Mouse (Mus musculus): Measurements from ENCODE around the gene Tapbpl. TPM values are rescaled to one million over a fixed set of nuclear protein-coding genes. Genes with fewer than 3 reads are reported as not detected.

Gene Tapbpl
- total RNA-seq, 1 experiment = 4.2 TPM

GRCm38 (mm10) chr6:125192016-125192714, 39.5 kb downstream of the Tapbpl start:
- peak overlapping the region; percentile 100 for H3K27ac ChIP-seq (ENCODE audit: insufficient read depth, low read depth, low read length, poor library complexity, severe bottlenecking)
- DNase-seq (ENCODE audit: low read depth, low spot score) = peak; percentile 92
- H3K9me3 ChIP-seq (ENCODE audit: control insufficient read depth, insufficient read depth, low read depth, low read length) = no peaks in the 10 kb centered on the region
- in situ Hi-C loops (cut with MboI; ENCODE audit: low sequenced_read_pairs in 2 of 2, unreplicated experiment in 2 of 2) = no loop called here
- peak overlapping the region; percentile 97 to 99 for H3K4me3 ChIP-seq (ENCODE audit: insufficient read depth in 1 of 2, low read depth in 1 of 2, low read length in 2 of 2, poor library complexity in 1 of 2, severe bottlenecking in 1 of 2)
- TF ChIP-seq CHD2 (IDR thresholded peaks at IDR 0.05; ENCODE audit: low read depth, low read length) (no peak), ZC3H11A (IDR thresholded peaks at IDR 0.05; ENCODE audit: borderline replicate concordance, low read depth, low read length) (no peak), MAFK (IDR thresholded peaks at IDR 0.05; ENCODE audit: insufficient read depth, low read depth, low read length) (no peak), ZNF384 (IDR thresholded peaks at IDR 0.05; ENCODE audit: low read depth, low read length) (no peak)
- peaks cover 4 to 5% of the 10 kb centered on the region in 2 experiments; a peak in 2 of 4 replicates for H3K4me1 ChIP-seq (ENCODE audit: control insufficient read depth in 2 of 2, insufficient read depth in 2 of 2, low read length in 2 of 2, poor library complexity in 1 of 2)
- H3K9ac ChIP-seq (ENCODE audit: insufficient read depth, low read depth, low read length, poor library complexity, severe bottlenecking) = peak overlapping the region; percentile 100
- H3K36me3 ChIP-seq (ENCODE audit: control insufficient read depth, insufficient read depth, low read length, poor library complexity, severe bottlenecking) = peaks cover 20% of the 10 kb centered on the region

- peak within 1 kb of the TSS; percentile 100 for H3K27ac ChIP-seq (ENCODE audit: insufficient read depth, low read depth, low read length, poor library complexity, severe bottlenecking)
- peaks cover 1 to 2% of the 10 kb centered on the region in 2 experiments; a peak in 2 of 4 replicates for H3K4me1 ChIP-seq (ENCODE audit: control insufficient read depth in 2 of 2, insufficient read depth in 2 of 2, low read length in 2 of 2, poor library complexity in 1 of 2)
- TF ChIP-seq CHD2 (IDR thresholded peaks at IDR 0.05; ENCODE audit: low read depth, low read length) (peak; percentile 77; the same call in 1 of the 2 replicates), ZC3H11A (IDR thresholded peaks at IDR 0.05; ENCODE audit: borderline replicate concordance, low read depth, low read length) (no peak), ZNF384 (IDR thresholded peaks at IDR 0.05; ENCODE audit: low read depth, low read length) (no peak), HCFC1 (IDR thresholded peaks at IDR 0.05; ENCODE audit: borderline replicate concordance, insufficient read depth, low read length) (peak; percentile 46; the same call in 1 of the 2 replicates), MAFK (IDR thresholded peaks at IDR 0.05; ENCODE audit: insufficient read depth, low read depth, low read length) (no peak)
- no peaks in the 10 kb centered on the region for H3K9me3 ChIP-seq (ENCODE audit: control insufficient read depth, insufficient read depth, low read depth, low read length)
- DNase-seq (ENCODE audit: low read depth, low spot score) = peak; percentile 95
- H3K36me3 ChIP-seq (ENCODE audit: control insufficient read depth, insufficient read depth, low read length, poor library complexity, severe bottlenecking) = peaks cover 21% of the 10 kb centered on the region
- in situ Hi-C loops (cut with MboI; ENCODE audit: low sequenced_read_pairs in 2 of 2, unreplicated experiment in 2 of 2) = no loop called here
- peak within 1 kb of the TSS; percentile 97 to 99 for H3K4me3 ChIP-seq (ENCODE audit: insufficient read depth in 1 of 2, low read depth in 1 of 2, low read length in 2 of 2, poor library complexity in 1 of 2, severe bottlenecking in 1 of 2)
- peak within 1 kb of the TSS; percentile 100 for H3K9ac ChIP-seq (ENCODE audit: insufficient read depth, low read depth, low read length, poor library complexity, severe bottlenecking)
Observed at GRCm38 (mm10) chr6:125191332-125192015, 40.2 kb downstream of the Tapbpl start, which contains the start of the genes Ncapd2 and Mrpl51. Gene Ncapd2, minus strand, starts transcription at chr6:125191701. Gene Mrpl51, plus strand, starts transcription at chr6:125191801.

GRCm38 (mm10) chr6:125190816-125191215, 40.8 kb downstream of the Tapbpl start:
- H3K4me1 ChIP-seq (ENCODE audit: control insufficient read depth in 2 of 2, insufficient read depth in 2 of 2, low read length in 2 of 2, poor library complexity in 1 of 2) = peaks cover 1 to 2% of the 10 kb centered on the region in 2 experiments; a peak in 2 of 4 replicates
- TF ChIP-seq ZC3H11A (IDR thresholded peaks at IDR 0.05; ENCODE audit: borderline replicate concordance, low read depth, low read length) = no peak
- no peak for DNase-seq (ENCODE audit: low read depth, low spot score)
- peak overlapping the region; percentile 89 to 99 for H3K4me3 ChIP-seq (ENCODE audit: insufficient read depth in 1 of 2, low read depth in 1 of 2, low read length in 2 of 2, poor library complexity in 1 of 2, severe bottlenecking in 1 of 2)
- peak overlapping the region; percentile 89; the same call in 1 of the 2 replicates for H3K9ac ChIP-seq (ENCODE audit: insufficient read depth, low read depth, low read length, poor library complexity, severe bottlenecking)
- H3K36me3 ChIP-seq (ENCODE audit: control insufficient read depth, insufficient read depth, low read length, poor library complexity, severe bottlenecking) = peaks cover 24% of the 10 kb centered on the region
- H3K27ac ChIP-seq (ENCODE audit: insufficient read depth, low read depth, low read length, poor library complexity, severe bottlenecking) = peak overlapping the region; percentile 93; the same call in 1 of the 2 replicates
- no peaks in the 10 kb centered on the region for H3K9me3 ChIP-seq (ENCODE audit: control insufficient read depth, insufficient read depth, low read depth, low read length)
- in situ Hi-C loops (cut with MboI; ENCODE audit: low sequenced_read_pairs in 2 of 2, unreplicated experiment in 2 of 2) = no loop called here

GRCm38 (mm10) chr6:125186203-125186602, 45.5 kb downstream of the Tapbpl start:
- peaks cover 53% of the 10 kb centered on the region for H3K36me3 ChIP-seq (ENCODE audit: control insufficient read depth, insufficient read depth, low read length, poor library complexity, severe bottlenecking)
- no peak overlapping the region for H3K27ac ChIP-seq (ENCODE audit: insufficient read depth, low read depth, low read length, poor library complexity, severe bottlenecking)
- in situ Hi-C loops (cut with MboI; ENCODE audit: low sequenced_read_pairs in 2 of 2, unreplicated experiment in 2 of 2) = no loop called here

More at GRCm38 (mm10) chr6:125186203-125186602, 45.5 kb downstream of the Tapbpl start:
- H3K9ac ChIP-seq (ENCODE audit: insufficient read depth, low read depth, low read length, poor library complexity, severe bottlenecking) = no peak overlapping the region
- TF ChIP-seq CHD2 (IDR thresholded peaks at IDR 0.05; ENCODE audit: low read depth, low read length) = no peak
- TF ChIP-seq HCFC1 (IDR thresholded peaks at IDR 0.05; ENCODE audit: borderline replicate concordance, insufficient read depth, low read length) = no peak
- TF ChIP-seq MAFK (IDR thresholded peaks at IDR 0.05; ENCODE audit: insufficient read depth, low read depth, low read length) = no peak
- TF ChIP-seq ZNF384 (IDR thresholded peaks at IDR 0.05; ENCODE audit: low read depth, low read length) = no peak
- TF ChIP-seq ZC3H11A (IDR thresholded peaks at IDR 0.05; ENCODE audit: borderline replicate concordance, low read depth, low read length) = no peak
- no peaks in the 10 kb centered on the region for H3K4me1 ChIP-seq (ENCODE audit: control insufficient read depth in 2 of 2, insufficient read depth in 2 of 2, low read length in 2 of 2, poor library complexity in 1 of 2)
- no peak for DNase-seq (ENCODE audit: low read depth, low spot score)
- H3K4me3 ChIP-seq (ENCODE audit: insufficient read depth in 1 of 2, low read depth in 1 of 2, low read length in 2 of 2, poor library complexity in 1 of 2, severe bottlenecking in 1 of 2) = no peak overlapping the region
- H3K9me3 ChIP-seq (ENCODE audit: control insufficient read depth, insufficient read depth, low read depth, low read length) = no peaks in the 10 kb centered on the region
